Mouse (Mus musculus) brain, embryonic 14.5 days (tissue): ENCODE measurements around the gene Stat5b. TPM values are rescaled to one million over a fixed set of nuclear protein-coding genes. Genes with fewer than 3 reads are reported as not detected.

Source experiments
- DNase-seq: peaks from one replicate; pipeline ENCODE4 v3.0.0-alpha.2; 2011; ENCODE audit warnings: low read depth
- CTCF ChIP-seq: fragments of 200-500 bp; IDR thresholded peaks from 2 replicates; pipeline ENCODE4 v1.5.1; 2012; ENCODE audit warnings: inconsistent platforms, mild to moderate bottlenecking, moderate library complexity, borderline replicate concordance; ENCODE audit not compliant: insufficient read depth, insufficient read length; ENCODE audit errors: extremely low read depth
- POLR2A ChIP-seq: fragments of 200-500 bp; IDR thresholded peaks from 2 replicates; pipeline ENCODE4 v1.6.1; 2012; ENCODE audit warnings: mild to moderate bottlenecking, inconsistent platforms, borderline replicate concordance; ENCODE audit not compliant: poor library complexity, insufficient read depth, insufficient read length, severe bottlenecking; ENCODE audit errors: extremely low read depth
- polyA plus RNA-seq: library from polyadenylated mRNA; depleted of rRNA; stranded (reverse); fragments of >200 nt; gene quantifications from 2 replicates; pipeline ENCODE4 v1.2.3, GENCODE M21; 2012

The Stat5b gene
- polyA plus RNA-seq, 1 experiment: 21.5 TPM

DNA sequence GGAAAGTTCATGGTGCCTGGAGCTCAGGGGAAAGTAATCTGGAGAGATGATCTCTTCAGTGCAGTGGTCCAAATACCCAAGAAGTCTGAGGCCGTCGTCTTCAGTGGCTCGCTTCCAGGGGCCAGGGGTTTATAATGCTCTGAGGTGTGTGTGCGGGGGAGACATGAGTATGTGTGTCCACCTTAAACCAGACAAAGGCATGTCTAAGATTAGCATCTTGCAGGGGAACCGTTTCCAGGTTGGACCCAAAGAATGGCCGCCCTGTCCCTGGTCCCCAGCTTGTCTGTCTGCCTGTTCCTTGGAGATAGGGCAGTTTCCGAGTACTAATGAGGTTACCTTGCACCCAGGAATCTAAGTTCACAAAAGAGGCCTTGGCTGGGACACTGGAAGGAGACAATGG is 87.7 kb downstream of the Stat5b start, which contains the start of gene Hcrt:
Hcrt (minus strand) TSS at position 101 of the 400 bp plus-strand sequence.
- TF ChIP-seq CTCF: no peak
- no peak for TF ChIP-seq POLR2A

DNA sequence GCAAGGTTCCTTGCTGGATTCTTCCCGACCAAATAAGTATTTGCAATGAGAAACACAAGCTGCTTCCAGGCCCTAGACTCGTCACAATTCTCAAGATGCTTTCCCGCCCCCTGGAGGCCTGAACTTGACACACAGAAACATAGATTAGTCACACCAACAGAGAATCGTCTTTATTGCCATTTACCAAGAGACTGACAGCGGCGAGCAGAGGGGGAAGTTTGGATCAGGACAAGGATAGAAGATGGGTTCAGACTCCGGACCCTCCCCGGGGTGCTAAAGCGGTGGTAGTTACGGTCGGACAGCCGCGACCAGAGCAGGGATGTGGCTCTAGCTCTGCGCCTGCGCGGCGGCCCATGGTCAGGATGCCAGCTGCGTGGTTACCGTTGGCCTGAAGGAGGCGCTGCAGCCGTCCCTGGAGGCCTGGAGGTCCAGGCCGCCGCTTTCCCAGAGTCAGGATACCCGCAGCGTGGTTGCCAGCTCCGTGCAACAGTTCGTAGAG is 88.9 kb downstream of the Stat5b start:
- DNase-seq: peak; percentile 88
- TF ChIP-seq CTCF: peak; percentile 83
- no peak for TF ChIP-seq POLR2A

More for the DNA sequence above, 87.7 kb downstream of the Stat5b start, which contains the start of gene Hcrt:
- no peak for DNase-seq

- peak; percentile 87 for DNase-seq
- TF ChIP-seq CTCF (peak; percentile 29; the same call in 1 of the 2 replicates), POLR2A (no peak)
Observed at GRCm38 (mm10) chr11:100759611-100760233, 90.8 kb downstream of the Stat5b start, which contains the start of gene Kcnh4. Kcnh4 (minus strand) TSS chr11:100759942.

DNA sequence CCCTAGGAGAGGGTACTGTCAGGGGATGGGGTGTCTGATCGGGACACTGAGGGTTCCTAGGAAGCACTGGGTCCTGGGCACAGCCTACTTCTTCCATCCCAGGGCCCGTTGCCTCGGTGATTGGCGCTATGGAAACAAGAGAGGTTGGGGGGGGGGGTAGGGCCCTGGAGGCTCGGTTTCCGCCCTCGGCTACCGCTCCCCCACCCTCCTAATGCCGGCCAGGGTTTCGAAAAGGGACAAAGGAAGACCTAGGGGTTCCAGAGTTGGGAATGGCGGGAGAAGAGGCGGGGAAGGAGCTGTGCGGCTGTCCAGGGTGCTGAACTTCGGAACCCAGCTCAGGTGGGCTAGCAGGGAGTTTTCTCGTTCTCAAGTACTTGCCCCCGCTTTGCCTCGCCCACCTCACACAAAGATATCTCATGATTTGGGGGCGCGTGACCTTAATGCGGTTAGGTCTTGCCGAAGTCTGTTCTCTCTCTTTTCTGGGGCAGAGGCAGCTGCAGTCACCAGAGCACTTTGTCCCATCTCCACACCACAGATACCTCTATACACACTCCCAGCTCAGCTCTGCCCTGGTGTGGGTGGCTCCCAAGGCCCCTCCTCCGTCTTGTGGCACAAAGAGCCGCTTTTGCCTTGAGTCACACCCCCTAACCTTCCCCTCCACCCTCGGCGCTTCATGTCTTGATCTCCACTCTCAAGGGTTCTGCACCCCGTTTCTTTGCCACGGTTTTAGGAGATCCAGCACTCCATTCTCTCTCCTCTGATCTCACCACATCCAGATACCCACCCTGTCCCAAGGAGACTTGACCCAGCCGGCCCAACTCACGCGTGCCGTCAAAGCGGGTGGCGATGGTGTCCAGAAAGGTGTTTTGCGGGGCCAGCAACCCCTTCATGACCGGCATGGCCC is 91.6 kb downstream of the Stat5b start:
- peak; percentile 61 for DNase-seq
- TF ChIP-seq CTCF: no peak
- no peak for TF ChIP-seq POLR2A

GRCm38 (mm10) chr11:100757566-100757965 is 93.0 kb downstream of the Stat5b start:
- TF ChIP-seq POLR2A: no peak
- no peak for TF ChIP-seq CTCF
- no peak for DNase-seq

DNA sequence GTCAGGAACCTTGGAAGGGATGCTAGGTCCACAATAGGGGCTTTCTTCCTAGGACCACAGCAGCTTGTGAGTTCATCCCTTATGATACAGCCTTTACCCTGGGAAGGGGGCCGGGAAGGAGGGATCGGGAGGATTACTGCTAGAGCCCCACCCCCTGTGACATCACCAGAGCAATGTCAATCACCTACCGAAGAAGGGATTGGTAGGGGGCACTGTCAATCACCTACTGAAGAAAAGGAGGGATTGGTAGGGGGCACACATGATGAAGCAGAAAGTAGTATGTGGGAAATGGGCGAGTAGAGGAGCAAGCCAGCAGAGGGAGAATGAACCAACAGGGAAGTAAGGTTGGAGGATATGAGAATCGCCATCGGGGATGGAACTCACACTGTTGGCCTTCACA is 94.0 kb downstream of the Stat5b start:
- no peak for DNase-seq
- TF ChIP-seq POLR2A (no peak), CTCF (no peak)

- no peak for DNase-seq
- TF ChIP-seq POLR2A (no peak), CTCF (no peak)
Observed at GRCm38 (mm10) chr11:100754693-100755057, 95.8 kb downstream of the Stat5b start.

- TF ChIP-seq POLR2A (no peak), CTCF (no peak)
- DNase-seq: no peak
Observed at GRCm38 (mm10) chr11:100754021-100754692, 96.4 kb downstream of the Stat5b start.

DNA sequence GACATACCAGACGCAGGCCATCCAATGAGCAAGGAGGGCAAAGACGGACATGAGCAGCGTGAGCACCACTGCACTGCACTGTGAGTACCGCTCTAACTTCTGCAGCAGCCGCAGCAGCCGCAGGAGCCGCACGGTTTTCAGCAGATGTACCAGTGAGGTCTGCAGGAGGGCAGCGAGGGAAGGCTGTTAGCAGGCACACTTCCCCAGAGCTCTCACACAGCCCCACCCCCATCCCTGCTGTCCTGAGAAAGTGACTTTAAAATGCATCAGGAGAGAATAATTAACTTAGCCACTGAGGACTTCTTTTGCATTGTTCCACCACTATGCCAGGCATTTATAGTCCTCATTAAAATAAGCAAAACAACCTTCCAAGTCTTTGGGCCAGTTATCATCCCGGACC is 98.2 kb downstream of the Stat5b start:
- TF ChIP-seq POLR2A (no peak), CTCF (no peak)
- DNase-seq: no peak

- no peak for TF ChIP-seq POLR2A
- no peak for TF ChIP-seq CTCF
- no peak for DNase-seq
Observed at GRCm38 (mm10) chr11:100750127-100750526, 100.4 kb downstream of the Stat5b start.

GRCm38 (mm10) chr11:100749469-100749868 is 101.1 kb downstream of the Stat5b start:
- TF ChIP-seq POLR2A (no peak), CTCF (no peak)
- no peak for DNase-seq

- no peak for TF ChIP-seq CTCF
- TF ChIP-seq POLR2A: no peak
- no peak for DNase-seq
Observed at GRCm38 (mm10) chr11:100748620-100749019, 101.9 kb downstream of the Stat5b start.

DNA sequence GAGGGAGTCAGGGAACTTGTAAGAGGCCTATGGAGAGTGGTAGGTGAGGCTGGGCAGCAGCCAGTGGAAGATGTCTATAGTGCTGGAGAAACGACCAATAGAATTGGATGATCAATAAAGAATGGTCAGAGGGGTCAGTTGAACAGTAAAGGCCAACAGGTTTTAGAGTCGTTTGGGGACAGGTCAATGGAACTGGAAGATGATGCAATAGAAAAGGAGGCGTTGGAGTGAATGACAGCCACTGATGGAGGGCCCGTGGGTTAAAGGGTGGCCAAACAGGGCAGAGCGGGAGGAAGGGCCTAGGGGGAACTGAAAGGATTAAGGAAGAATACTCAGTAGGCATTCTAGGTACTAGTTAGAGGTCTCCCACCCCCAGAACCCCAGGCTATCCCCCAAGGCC is 103.4 kb downstream of the Stat5b start:
- TF ChIP-seq POLR2A: no peak
- no peak for TF ChIP-seq CTCF
- DNase-seq: no peak

- TF ChIP-seq CTCF: no peak
- TF ChIP-seq POLR2A: no peak
- no peak for DNase-seq
Observed at GRCm38 (mm10) chr11:100746546-100746945, 104.0 kb downstream of the Stat5b start.

GRCm38 (mm10) chr11:100745085-100745484 is 105.4 kb downstream of the Stat5b start:
- peak; percentile 79 for DNase-seq
- TF ChIP-seq POLR2A: no peak
- TF ChIP-seq CTCF: peak; percentile 71
